14 mouse cellular contexts compared by ENCODE assay signal in genomic region chr4:81116411-81116810, GRCm38 (mm10).
DNase-seq lines count a peak whose midpoint lies in the region; TF ChIP-seq lines count a peak whose summit lies in the region.
"Had no signal": no experiment of that assay in that cellular context is flagged by ENCODE, and none has a peak within 500 bp of the region (broad histone marks: within the 10 kb centered on the region; RNA-seq: fewer than 3 reads in every experiment).

No protein-coding gene starts in this region.

- no peak for TF ChIP-seq POLR2A in brain, embryonic 14.5 days (IDR thresholded peaks at IDR 0.05; ENCODE audit: borderline replicate concordance, extremely low read depth, insufficient read depth, insufficient read length, poor library complexity, severe bottlenecking)

- DNase-seq in brain, embryonic 14.5 days (ENCODE audit: low read depth), result peak; percentile 10
- peak; percentile 34 to 78 for DNase-seq in layer of hippocampus, adult 18-20 months (ENCODE audit: low spot score in 2 of 2)
- DNase-seq in layer of hippocampus, adult 9-11 months, result peak; percentile 64
- DNase-seq in telencephalon, adult 2 months (ENCODE audit: low read depth, low spot score), result peak; percentile 12
- DNase-seq in ovary, postnatal 10 days (ENCODE audit: low spot score), result no peak
- no peak for DNase-seq in kidney, adult 8-10 months
- no peak for DNase-seq in cerebellum, adult 11 months
- DNase-seq: adrenal gland, adult 8-10 months; adrenal gland, postnatal 36 days; cerebellum, adult 18-20 months; cerebellum, postnatal 10 days; gastrocnemius, postnatal 36 days; heart, adult 11 months; heart, postnatal 4 days had no signal

- no peak for TF ChIP-seq CTCF in brain, embryonic 14.5 days (IDR thresholded peaks at IDR 0.05; ENCODE audit: borderline replicate concordance, extremely low read depth, insufficient read depth, insufficient read length)

Comparison
In these comparisons a context has a peak if more than half of its experiments do, and no peak if none do; other contexts are left out.
1. DNase-seq: peak in brain, embryonic 14.5 days (single experiment), layer of hippocampus, adult 18-20 months (2 of 2), layer of hippocampus, adult 9-11 months (single experiment) and telencephalon, adult 2 months (single experiment); none in ovary, postnatal 10 days (single experiment), kidney, adult 8-10 months (0 of 2) and cerebellum, adult 11 months (single experiment).